Mouse (Mus musculus): Measurements from ENCODE around the gene Slc30a1. TPM values are rescaled to one million over a fixed set of nuclear protein-coding genes. Genes with fewer than 3 reads are reported as not detected.
A peak's percentile ranks its signal among the peaks of the same experiment; 100 is the strongest.

The Slc30a1 gene
- polyA plus RNA-seq, 1 experiment from 2014 or later, result 4.5 TPM

- Histone ChIP-seq H3K9ac (no peak overlapping the region), H3K4me3 (no peak overlapping the region), H3K4me2 (no peak overlapping the region), H3K9me3 (no peaks in the 10 kb centered on the region), H3K36me3 (no peaks in the 10 kb centered on the region), H3K4me1 (replicated peaks) (no peaks in the 10 kb centered on the region), H3K27ac (replicated peaks) (no peak overlapping the region), H3K27me3 (no peaks in the 10 kb centered on the region)
- WGBS, result 62% methylated on average over 4 of the region's 4 CpGs
- ATAC-seq (ENCODE audit: low FRiP score, low read depth), result 0 out of 2 replicates have a peak, but pooled peaks have one; percentile 45
Measured at GRCm38 (mm10) chr1:191878518-191878921, 28.0 kb upstream of the Slc30a1 start.

- ATAC-seq (ENCODE audit: low FRiP score, low read depth), result no peak
- Histone ChIP-seq H3K36me3 (no peaks in the 10 kb centered on the region), H3K27me3 (no peaks in the 10 kb centered on the region), H3K4me3 (no peak overlapping the region), H3K27ac (replicated peaks) (no peak overlapping the region), H3K4me2 (no peak overlapping the region), H3K9ac (no peak overlapping the region), H3K4me1 (replicated peaks) (no peaks in the 10 kb centered on the region), H3K9me3 (no peaks in the 10 kb centered on the region)
- 97% methylated on average over 3 of the region's 3 CpGs for WGBS
Measured at GRCm38 (mm10) chr1:191880247-191880646, 26.3 kb upstream of the Slc30a1 start.

- ATAC-seq (ENCODE audit: low FRiP score, low read depth), result no peak
- WGBS, result 81% methylated on average over 8 of the region's 8 CpGs
Measured at GRCm38 (mm10) chr1:191880921-191881609, 25.5 kb upstream of the Slc30a1 start.

GRCm38 (mm10) chr1:191881663-191882062, 24.9 kb upstream of the Slc30a1 start:
- Histone ChIP-seq H3K27me3 (no peaks in the 10 kb centered on the region), H3K27ac (replicated peaks) (no peak overlapping the region), H3K4me1 (replicated peaks) (no peaks in the 10 kb centered on the region), H3K4me2 (no peak overlapping the region), H3K4me3 (no peak overlapping the region), H3K9me3 (no peaks in the 10 kb centered on the region), H3K36me3 (no peaks in the 10 kb centered on the region), H3K9ac (no peak overlapping the region)
- ATAC-seq (ENCODE audit: low FRiP score, low read depth), result no peak
- 65% methylated on average over 2 of the region's 2 CpGs for WGBS

More at GRCm38 (mm10) chr1:191880921-191881609, 25.5 kb upstream of the Slc30a1 start:
- H3K4me1 ChIP-seq (replicated peaks), result no peaks in the 10 kb centered on the region
- H3K36me3 ChIP-seq, result no peaks in the 10 kb centered on the region
- no peak overlapping the region for H3K4me3 ChIP-seq
- H3K27ac ChIP-seq (replicated peaks), result no peak overlapping the region
- H3K9ac ChIP-seq, result no peak overlapping the region
- no peaks in the 10 kb centered on the region for H3K9me3 ChIP-seq
- H3K4me2 ChIP-seq, result no peak overlapping the region
- H3K27me3 ChIP-seq, result no peaks in the 10 kb centered on the region

GRCm38 (mm10) chr1:191882474-191883206, 23.9 kb upstream of the Slc30a1 start:
- WGBS, result 93% methylated on average over 10 of the region's 10 CpGs
- H3K9ac ChIP-seq, result no peak overlapping the region
- H3K4me3 ChIP-seq, result no peak overlapping the region
- no peak overlapping the region for H3K4me2 ChIP-seq
- H3K27ac ChIP-seq (replicated peaks), result no peak overlapping the region
- H3K4me1 ChIP-seq (replicated peaks), result no peaks in the 10 kb centered on the region
- no peaks in the 10 kb centered on the region for H3K9me3 ChIP-seq
- no peak for ATAC-seq (ENCODE audit: low FRiP score, low read depth)
- H3K27me3 ChIP-seq, result no peaks in the 10 kb centered on the region
- H3K36me3 ChIP-seq, result no peaks in the 10 kb centered on the region

- no peaks in the 10 kb centered on the region for H3K9me3 ChIP-seq
- no peaks in the 10 kb centered on the region for H3K27me3 ChIP-seq
- H3K4me3 ChIP-seq, result no peak overlapping the region
- H3K4me1 ChIP-seq (replicated peaks), result no peaks in the 10 kb centered on the region
- H3K9ac ChIP-seq, result no peak overlapping the region
- H3K27ac ChIP-seq (replicated peaks), result no peak overlapping the region
- H3K4me2 ChIP-seq, result no peak overlapping the region
- WGBS, result 81% methylated on average over 5 of the region's 5 CpGs
- H3K36me3 ChIP-seq, result no peaks in the 10 kb centered on the region
- ATAC-seq (ENCODE audit: low FRiP score, low read depth), result no peak
Measured at GRCm38 (mm10) chr1:191883654-191884053, 22.9 kb upstream of the Slc30a1 start.

- H3K4me2 ChIP-seq, result no peak overlapping the region
- WGBS, result 80% methylated on average over 6 of the region's 6 CpGs
- H3K4me1 ChIP-seq (replicated peaks), result no peaks in the 10 kb centered on the region
- H3K36me3 ChIP-seq, result no peaks in the 10 kb centered on the region
- ATAC-seq (ENCODE audit: low FRiP score, low read depth), result no peak
- no peaks in the 10 kb centered on the region for H3K27me3 ChIP-seq
- H3K9ac ChIP-seq, result no peak overlapping the region
- H3K9me3 ChIP-seq, result no peaks in the 10 kb centered on the region
- no peak overlapping the region for H3K27ac ChIP-seq (replicated peaks)
- no peak overlapping the region for H3K4me3 ChIP-seq
Measured at GRCm38 (mm10) chr1:191891912-191892311, 14.7 kb upstream of the Slc30a1 start.

- Histone ChIP-seq H3K9me3 (no peaks in the 10 kb centered on the region), H3K4me1 (replicated peaks) (no peaks in the 10 kb centered on the region), H3K27me3 (no peaks in the 10 kb centered on the region), H3K27ac (replicated peaks) (no peak overlapping the region), H3K36me3 (no peaks in the 10 kb centered on the region), H3K4me3 (no peak overlapping the region), H3K9ac (no peak overlapping the region), H3K4me2 (no peak overlapping the region)
- ATAC-seq (ENCODE audit: low FRiP score, low read depth), result no peak
- 84% methylated on average over 17 of the region's 17 CpGs for WGBS
Measured at GRCm38 (mm10) chr1:191894386-191894785, 12.2 kb upstream of the Slc30a1 start.

- Histone ChIP-seq H3K4me1 (replicated peaks) (no peaks in the 10 kb centered on the region), H3K4me3 (no peak overlapping the region), H3K4me2 (no peak overlapping the region), H3K9ac (no peak overlapping the region), H3K36me3 (no peaks in the 10 kb centered on the region), H3K9me3 (no peaks in the 10 kb centered on the region), H3K27me3 (no peaks in the 10 kb centered on the region), H3K27ac (replicated peaks) (no peak overlapping the region)
- WGBS, result 96% methylated on average over 9 of the region's 9 CpGs
- no peak for ATAC-seq (ENCODE audit: low FRiP score, low read depth)
Measured at GRCm38 (mm10) chr1:191894857-191895256, 11.7 kb upstream of the Slc30a1 start.

GRCm38 (mm10) chr1:191896806-191897552, 9.6 kb upstream of the Slc30a1 start:
- H3K9ac ChIP-seq, result no peak overlapping the region
- 65% methylated on average over 12 of the region's 12 CpGs for WGBS
- no peak overlapping the region for H3K4me3 ChIP-seq
- no peaks in the 10 kb centered on the region for H3K27me3 ChIP-seq
- H3K36me3 ChIP-seq, result no peaks in the 10 kb centered on the region
- H3K4me1 ChIP-seq (replicated peaks), result no peaks in the 10 kb centered on the region
- no peak overlapping the region for H3K27ac ChIP-seq (replicated peaks)
- ATAC-seq (ENCODE audit: low FRiP score, low read depth), result no peak
- no peak overlapping the region for H3K4me2 ChIP-seq
- H3K9me3 ChIP-seq, result no peaks in the 10 kb centered on the region

GRCm38 (mm10) chr1:191905637-191906533, 682 bp upstream of the Slc30a1 start:
- peak overlapping the region; percentile 85 for H3K4me3 ChIP-seq
- peak; percentile 70 for ATAC-seq (ENCODE audit: low FRiP score, low read depth)
- peaks cover 40% of the 10 kb centered on the region for H3K4me1 ChIP-seq (replicated peaks)
- H3K9me3 ChIP-seq, result no peaks in the 10 kb centered on the region
- H3K27ac ChIP-seq (replicated peaks), result peak overlapping the region; percentile 67; the same call in 1 of the 2 replicates
- H3K9ac ChIP-seq, result peak overlapping the region; percentile 75
- H3K36me3 ChIP-seq, result peaks cover 9% of the 10 kb centered on the region
- H3K4me2 ChIP-seq, result peak overlapping the region; percentile 91
- WGBS, result 5% methylated on average over 38 of the region's 58 CpGs
- no peaks in the 10 kb centered on the region for H3K27me3 ChIP-seq

All from hindbrain, embryonic 15.5 days (tissue).